Mouse (Mus musculus): ENCODE results near the gene AI854703. TPM values are rescaled to one million over a fixed set of nuclear protein-coding genes. Genes with fewer than 3 reads are reported as not detected.

The AI854703 gene
- 0.71 and 0.81 TPM in 2 replicates for polyA plus RNA-seq (2012; rRNA removed)

DNA sequence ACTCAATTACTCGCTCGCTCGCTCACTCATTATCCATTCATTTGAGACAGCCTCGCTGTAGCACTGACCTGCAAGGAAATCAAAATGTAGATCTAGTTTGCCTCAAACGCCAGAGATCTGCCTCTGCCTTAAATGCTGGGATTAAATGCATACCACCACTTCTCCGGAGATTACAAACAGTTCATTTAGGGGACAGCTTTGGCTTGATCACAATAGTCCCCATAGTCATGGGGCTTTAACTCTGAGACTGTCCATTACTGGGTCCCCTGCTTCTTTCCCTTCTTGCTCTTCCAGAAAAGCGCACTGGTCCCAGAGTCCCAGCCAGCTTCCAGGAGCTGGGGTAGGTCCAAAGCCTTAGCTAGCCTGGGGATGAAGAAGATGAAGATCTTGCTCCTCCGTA lies at the start of gene AI854703:
AI854703 (plus strand) TSS at position 301 of the 400 bp plus-strand sequence.
- DNase-seq (ENCODE audit: low read depth) = no peak

DNA sequence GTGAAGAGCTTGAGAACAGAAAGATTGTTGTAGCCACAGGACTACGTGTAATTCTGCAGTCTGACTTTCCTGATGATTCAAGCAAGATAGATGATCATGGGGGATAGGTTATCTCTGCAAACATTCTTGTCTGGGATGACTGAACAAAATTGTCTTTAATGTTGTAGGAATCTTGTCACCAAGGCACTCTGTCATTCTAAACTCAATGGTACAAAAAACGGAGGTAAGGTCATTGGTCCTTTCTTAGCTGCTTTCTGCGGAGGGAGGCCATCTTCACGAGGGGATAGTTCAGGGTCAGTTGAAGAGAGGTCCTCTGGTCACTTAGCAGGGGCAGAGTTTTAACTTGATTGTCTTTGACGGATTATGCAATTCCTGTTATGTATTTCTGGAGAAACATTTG lies 47.8 kb upstream of the AI854703 start:
- no peak for DNase-seq (ENCODE audit: low read depth)

DNA sequence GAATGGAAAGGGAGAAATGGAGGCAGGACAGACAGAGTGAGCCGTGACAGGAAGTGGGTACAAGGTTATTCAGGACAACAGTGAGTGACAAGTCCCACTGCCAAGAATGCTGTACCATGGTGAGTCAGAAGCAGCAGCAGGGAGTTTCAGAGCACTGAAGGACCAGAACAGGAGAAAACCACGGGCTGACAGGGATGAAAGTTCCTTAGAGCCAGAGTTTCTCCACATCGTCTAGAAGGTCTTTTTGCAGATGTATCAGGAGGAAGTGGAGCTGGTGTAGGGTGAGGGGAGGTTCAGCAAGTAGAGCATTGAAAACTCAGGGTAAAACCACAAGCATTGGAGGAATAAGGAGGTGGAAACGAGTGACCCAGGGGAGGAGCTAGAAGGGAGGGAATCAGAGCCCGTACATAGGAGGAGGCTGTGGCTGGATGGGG lies 47.3 kb upstream of the AI854703 start:
- DNase-seq (ENCODE audit: low read depth) = no peak

DNA sequence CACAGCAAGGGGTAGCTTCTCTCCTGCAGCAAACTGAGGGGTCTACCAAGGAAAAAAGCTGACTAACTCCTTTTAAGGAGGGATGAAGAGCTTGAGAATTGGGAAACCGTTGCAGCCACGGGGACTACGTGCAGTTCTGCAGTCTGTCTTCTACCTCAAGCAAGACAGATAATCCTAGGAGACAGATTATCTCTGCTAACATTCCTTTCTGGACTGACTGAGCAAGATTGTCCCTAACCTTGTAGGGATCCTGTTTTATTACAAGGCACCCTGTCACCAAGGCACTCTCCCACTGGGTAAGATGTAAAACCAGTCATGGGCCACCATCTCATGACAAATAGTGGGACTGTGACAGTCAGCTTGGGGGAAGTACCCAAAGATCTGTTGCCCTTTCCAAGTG lies 45.3 kb upstream of the AI854703 start:
- no peak for DNase-seq (ENCODE audit: low read depth)

DNA sequence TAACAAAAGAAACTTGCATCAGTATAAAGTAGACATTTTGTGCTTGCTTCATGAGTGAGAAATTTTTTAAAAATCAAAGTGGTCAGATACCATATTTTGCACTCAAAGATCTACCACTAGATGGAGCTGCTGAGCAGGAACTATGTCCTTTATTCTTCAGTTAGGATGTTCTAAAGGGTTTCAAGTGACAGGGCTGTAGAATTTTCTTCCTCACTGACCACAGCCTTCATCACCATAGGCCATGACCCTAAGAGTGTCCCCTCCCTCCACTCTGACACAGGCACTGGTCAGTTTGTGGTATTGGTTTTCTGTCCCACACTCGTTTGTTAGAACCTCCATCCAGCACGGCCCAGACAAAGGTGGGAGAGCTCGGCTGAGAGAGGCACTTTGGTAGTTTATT lies 44.5 kb upstream of the AI854703 start:
- no peak for DNase-seq (ENCODE audit: low read depth)

DNA sequence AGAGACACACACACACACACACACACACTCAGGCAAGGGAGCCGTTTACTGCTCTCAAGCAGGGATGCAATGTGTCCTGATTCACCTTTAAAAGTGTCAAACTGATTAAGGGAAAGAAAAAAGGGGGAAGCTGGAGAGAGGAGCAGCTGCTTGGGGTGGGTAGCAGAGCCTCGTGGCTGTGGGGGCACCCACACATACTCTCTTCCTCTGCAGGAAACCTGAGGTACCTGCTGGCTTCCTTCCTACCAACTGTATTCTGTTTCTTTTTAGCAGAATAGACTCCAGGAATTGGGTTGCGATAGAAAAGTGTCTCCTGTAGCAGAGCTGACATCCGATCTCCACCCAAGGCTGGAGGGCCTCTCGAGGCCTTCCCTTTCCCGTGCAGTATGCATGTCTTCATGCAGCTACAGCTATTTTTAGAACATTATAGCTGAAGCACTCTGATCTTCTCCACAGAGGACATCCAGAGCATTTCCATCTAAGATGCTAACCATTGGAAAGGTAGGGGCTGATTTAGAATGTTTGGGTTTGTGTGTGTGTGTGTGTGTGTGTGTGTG lies 37.3 kb upstream of the AI854703 start, which contains the start of gene Gm45021:
Gm45021 (plus strand) TSS at position 417 of the 557 bp plus-strand sequence.
- DNase-seq (ENCODE audit: low read depth) = no peak

DNA sequence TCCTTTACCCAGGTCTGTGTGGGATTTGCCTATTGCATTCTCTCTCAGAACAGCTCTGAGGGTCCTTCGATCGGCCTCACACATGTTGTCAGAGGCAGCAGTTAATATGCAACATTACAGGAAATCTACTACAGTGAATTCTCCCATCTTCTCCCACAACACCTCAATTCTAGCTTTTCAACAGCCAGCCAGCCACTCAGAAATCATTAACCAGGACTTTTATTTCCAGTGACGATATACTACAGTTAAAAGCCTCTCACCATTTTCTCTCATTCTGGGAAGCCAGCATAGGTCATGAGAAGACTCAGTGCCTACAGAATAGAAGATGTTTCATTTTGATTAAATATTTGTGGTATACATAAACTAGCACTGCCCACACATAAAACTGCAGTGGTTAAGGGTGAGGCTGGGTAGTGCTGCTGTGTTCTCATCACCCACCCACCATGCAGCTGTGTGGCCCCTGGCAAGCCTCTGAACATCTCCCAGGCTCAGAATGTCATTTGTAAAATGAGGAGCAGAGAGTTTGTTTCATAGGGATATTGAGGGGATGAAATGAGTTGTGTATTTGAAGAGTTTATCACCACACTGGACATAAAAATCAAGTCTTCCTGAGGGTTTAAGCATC lies 35.2 kb upstream of the AI854703 start:
- DNase-seq (ENCODE audit: low read depth) = no peak

DNA sequence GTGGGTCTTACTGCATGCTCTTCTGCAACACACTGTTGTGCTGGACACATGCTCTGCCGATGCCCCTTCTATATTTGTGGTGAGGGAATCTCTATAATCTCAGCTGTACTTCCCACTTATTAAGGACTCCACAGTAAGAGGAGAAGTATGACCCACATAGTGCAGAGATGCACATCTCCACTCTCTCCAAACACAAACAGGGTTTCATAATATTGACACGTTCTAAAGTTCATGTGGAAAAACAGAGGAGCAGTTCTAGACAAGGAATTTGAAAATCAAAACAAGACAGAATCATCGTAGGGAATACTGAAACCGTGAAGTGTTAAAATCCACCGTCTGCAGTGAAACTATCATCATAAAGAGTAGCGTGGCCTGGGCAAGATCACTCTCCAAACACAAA lies 34.7 kb upstream of the AI854703 start:
- DNase-seq (ENCODE audit: low read depth) = no peak

DNA sequence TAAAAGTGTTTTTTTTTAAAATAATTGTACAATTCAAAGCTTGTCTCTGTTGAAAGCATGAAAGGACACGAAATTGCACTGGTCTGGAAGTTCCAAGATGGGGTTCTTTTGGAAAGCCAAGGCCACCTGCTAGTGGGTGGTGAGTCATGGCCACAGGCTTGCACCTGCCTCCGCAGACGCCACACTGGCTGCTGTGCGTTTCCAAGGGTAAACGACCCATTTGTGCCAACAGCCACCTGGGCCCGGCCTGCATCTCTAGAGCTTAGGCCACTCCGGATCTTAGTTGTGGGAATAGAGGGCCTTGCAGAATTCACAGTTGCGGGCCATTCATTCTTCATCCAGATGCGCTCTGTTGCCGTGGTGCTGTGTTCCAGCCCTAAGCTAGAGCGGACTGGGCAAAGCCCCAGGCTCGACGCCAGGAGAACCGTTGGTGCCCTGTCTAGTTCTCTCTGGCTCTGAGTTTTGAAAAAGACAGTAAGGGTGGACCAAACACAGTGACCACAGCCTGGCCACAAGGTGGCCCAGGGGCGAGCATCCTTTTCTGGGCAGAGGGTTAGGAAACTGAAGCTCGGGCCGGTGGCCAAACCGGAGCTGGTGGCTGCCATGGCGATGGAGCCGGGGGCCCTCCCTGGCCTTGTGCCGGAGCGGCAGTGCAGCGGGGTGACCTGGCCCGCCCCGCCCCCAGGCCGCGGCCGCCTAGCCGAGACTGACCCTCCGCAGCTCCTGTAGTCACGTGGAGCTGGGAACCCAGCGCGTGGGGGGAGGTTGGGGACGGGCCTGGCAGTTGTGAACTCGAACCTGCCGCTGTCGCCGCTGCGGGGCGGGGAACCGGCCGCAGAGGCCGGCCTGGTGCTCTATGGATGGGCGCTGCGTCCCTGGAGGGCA lies 33.2 kb upstream of the AI854703 start, which contains the start of the genes Repin1 and Gm44965:
Repin1 (plus strand) TSS at position 726 of the 885 bp plus-strand sequence.
Gm44965 (plus strand) TSS at position 784 of the 885 bp plus-strand sequence.
- no peak for DNase-seq (ENCODE audit: low read depth)

DNA sequence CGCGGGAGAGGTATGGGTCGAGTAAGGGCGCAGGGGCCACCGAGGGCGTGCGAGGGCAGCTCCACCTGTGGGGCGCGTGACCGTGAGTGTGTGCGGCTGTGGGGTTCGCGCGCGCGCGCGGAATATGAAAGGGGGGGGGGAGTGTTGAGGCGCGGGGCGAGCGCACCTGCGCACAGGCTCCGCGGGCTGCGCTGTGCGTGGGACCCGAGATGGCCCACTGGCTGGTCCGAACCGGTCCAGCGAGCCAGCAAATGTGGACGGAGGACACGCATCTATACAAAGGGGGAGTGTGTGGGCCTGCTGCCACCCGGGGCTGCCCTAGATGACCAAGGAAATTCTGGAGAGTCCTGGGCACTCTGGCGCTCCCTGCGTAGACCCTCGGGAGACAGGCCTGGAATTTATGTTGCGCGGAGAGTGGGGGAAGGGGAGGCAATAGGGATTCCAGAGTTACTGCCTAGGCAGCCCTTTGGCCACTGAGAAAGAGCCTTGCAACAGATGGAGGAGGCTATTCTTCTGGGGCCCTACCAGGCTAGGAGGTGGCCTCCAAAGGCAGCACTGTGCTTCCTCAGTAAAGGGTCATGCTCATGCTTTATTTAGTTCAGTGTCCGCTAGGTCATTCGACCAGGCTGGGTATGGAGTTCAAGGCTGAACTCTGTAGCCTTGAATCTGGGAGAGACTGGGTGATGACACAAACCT lies 32.4 kb upstream of the AI854703 start:
- no peak for DNase-seq (ENCODE audit: low read depth)

DNA sequence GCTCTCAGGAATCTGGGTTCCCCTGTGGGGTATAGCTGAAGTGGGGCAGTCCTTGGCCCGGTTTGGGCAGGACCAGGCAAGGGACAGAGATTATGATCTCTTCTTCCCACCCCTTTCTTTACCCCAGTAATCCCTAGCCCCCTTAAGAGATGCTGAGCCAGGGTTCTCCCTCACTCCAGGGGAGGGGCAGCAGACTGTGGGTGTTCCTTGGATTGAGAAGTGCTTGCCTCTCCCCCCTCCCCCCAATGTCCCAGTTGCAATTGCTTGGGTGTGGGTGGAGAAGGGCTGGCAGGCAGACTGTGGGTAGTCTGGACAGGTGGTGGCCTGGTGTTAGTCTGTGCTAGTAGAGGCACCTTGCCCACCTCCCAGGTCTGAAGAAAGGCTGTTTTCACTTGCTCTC lies 31.3 kb upstream of the AI854703 start:
- DNase-seq (ENCODE audit: low read depth) = no peak

DNA sequence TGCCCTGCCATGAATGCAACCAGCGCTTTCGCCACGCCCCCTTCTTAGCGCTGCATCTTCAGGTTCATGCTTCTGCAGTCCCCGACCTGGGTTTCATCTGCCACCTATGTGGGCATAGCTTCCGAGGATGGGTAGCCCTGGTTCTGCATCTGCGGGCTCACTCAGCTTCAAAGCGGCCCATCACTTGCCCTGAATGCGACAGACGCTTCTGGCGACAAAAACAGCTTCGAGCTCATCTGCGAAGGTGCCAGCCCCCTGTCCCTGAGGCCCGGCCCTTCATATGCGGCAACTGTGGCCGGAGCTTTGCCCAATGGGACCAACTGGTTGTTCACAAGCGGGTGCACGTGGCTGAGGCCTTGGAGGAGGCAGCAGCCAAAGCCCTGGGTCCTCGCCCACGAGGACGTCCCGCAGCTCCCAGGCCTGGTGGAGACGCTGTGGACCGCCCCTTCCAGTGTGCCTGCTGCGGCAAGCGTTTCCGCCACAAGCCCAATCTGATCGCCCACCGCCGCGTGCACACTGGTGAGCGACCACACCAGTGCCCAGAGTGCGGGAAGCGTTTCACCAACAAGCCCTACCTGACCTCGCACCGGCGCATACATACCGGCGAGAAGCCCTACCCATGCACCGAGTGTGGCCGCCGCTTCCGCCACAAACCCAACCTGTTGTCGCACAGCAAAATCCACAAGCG lies 29.9 kb upstream of the AI854703 start:
- DNase-seq (ENCODE audit: low read depth) = no peak

DNA sequence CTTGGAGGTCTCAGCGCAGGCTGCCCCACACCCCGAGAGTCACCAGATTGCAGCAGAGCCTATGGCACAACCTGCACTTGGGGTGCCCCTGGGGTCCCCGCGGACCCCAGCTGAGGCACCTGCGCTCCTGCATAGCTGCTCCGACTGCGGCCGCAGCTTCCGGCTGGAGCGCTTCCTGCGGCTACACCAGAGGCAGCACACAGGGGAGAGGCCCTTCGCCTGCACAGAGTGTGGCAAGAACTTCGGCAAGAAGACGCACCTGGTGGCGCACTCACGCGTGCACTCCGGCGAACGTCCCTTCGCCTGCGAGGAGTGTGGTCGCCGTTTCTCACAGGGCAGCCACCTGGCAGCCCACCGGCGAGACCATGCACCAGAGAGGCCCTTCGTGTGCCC lies 29.3 kb upstream of the AI854703 start:
- no peak for DNase-seq (ENCODE audit: low read depth)

DNA sequence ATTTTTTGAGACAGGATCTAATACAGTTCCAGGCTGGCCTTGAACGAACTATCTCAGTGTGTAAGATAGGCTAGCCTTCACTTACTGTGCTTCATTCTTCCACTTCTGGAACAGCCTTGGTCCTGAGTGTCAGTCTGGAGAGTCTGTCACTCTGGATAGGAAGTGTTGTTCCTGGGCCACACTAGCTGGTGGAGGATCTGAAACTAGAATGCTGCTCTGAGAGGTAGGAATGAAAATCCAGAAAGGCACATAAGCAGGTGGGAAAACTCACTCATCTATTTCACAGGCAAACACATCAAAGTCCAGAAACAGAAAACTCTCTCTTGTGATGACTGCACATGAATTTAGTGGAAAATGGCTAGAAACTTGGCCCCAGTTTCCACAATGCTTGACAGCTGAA lies 26.0 kb upstream of the AI854703 start:
- DNase-seq (ENCODE audit: low read depth) = no peak

DNA sequence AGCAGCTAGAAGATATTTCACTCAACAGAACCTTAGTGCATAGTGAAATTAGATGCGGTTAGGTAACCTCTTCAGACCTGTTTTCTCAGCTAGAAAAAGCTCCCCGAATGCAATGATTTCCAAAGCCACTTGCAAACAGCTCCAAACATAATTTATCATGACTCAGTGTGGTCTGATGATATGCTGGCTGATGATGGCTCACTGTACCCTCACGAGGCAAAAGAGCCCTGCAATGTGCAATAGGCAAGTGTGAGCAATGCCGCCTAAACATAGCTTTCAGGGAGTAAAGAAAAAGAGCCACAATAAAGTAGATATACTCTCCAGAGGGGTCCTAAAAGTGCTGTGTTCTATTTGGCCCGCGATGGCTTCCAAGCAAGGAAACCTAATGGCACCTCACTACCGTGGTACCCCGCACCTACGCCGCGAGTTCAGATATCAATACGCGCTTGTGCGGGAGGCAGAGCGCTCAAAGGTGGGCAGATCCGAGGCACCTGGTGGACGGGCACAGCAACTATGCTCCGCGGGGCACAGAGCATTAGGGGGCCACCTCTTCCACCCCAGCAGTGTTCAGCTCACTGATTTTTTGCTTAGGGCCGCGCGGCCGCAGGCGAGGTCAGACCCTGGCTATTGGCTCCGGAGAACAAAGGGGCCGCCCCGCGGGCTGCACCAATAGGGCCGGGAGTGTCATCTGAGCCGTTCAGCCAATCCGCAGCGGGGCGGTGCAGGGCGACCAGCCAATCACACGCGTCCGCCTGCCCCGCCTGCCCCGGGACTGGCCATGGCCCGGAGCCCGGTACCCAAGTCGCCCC lies 25.1 kb upstream of the AI854703 start, which contains the start of gene Zfp775:
Zfp775 (plus strand) TSS at position 793 of the 809 bp plus-strand sequence.
- DNase-seq (ENCODE audit: low read depth) = no peak

DNA sequence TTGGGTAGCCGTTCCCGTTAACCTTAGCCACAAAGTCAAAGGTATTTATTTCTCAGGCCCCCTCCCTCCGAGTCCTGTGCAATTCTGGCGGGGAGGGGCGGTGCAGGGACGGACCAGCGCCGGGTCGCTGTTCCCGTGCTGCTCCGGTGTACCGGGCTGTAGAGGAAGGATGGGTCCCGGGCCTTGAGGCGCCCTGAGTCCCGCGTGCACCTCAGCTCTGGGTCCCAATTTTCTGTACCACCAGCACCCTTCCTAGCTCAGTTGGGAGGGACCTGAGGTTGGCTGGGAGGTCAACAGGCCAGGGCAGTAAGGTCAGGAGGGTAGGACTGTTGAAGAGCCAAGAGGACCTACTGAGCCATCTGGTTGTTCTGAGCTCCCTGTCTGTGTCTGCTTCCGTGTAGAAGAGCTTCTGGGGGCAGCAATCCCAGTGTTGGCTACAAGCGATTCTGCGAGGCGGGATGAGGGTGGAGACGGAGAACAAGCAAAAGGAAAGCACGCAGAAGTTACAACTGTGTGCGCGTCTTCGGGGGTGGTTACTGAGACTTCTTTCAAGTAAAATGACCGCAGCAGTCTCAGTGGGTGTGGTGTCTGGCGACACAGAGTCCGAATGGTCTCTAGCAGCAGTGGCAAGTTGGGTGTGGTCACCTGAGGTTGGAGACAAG lies 24.4 kb upstream of the AI854703 start:
- DNase-seq (ENCODE audit: low read depth) = no peak

DNA sequence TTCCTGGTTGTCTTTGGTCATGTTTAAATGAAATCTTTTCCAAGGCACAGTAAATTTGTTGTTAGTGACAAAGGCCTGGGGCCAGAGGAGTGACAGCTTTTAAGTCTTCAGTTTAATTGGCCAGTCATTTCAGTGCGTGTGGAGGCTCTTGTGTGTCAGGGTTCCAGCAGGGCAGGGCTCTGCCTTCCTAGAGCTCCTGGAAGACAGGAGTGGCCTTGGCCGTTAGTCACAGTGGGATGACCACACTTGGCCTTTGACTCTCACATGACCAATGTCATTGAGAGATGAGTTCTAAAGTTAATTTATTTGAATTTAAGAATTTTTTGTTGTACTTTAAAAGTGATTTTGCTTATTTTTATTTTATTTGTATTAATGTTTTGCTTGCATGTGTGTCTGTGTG lies 18.4 kb upstream of the AI854703 start:
- DNase-seq (ENCODE audit: low read depth) = no peak

DNA sequence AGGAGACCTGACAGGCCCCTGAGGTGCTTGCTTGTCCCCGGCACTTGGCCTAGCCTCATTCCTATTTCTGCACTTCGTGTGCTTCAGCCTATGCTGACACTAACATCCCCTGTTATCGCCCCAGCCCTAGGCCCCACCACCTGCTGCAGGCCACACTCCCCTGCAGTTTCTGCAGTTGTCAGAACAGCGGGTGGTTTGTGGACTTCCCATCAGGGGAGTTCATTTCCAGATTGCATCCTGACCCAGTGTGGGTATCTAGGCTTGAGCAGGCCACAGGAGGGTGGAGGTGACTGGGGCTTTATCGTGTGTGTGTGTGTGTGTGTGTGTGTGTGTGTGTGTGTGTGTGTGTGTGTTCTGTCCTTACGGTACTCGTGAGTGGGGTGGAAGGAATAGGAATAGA lies 17.1 kb upstream of the AI854703 start:
- DNase-seq (ENCODE audit: low read depth) = no peak

DNA sequence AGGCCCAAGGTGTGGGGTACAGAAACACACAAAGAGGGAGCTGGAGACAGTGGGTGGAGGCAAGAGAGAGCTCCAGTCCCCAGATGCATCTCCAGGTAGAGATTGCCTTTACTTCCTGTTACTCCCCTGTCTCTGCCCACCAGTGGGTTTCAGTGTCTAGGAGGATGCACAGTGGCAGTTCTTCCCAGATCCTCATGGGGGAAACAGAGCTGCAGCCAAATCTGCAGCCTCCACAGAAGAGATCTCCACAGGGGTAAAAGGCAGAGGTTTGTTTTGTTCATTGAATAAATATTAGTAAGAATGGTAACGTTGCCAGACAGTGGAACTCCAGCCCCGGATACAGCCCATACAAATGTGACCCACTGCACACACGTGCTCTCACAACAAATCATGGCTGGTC lies 15.9 kb upstream of the AI854703 start:
- no peak for DNase-seq (ENCODE audit: low read depth)

DNA sequence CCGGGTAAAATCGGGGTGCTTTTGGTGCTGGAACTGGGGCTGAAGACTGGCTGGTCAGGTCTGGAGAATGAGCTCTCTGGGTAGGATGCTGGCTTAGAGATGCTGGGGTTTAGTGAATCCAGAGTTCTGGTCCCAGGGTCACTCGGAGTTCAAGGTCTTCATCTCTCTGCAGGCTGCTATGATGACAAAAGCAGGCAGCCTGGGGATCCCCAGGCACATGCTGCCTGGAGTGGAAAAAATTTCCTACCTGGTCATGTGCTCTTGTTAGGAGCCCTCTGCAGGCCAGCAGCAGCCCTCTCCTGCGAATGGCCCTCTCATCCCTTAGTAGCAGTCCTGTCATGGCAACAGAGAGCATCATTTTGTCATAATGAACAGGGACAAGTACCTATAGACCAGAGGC lies 13.1 kb upstream of the AI854703 start:
- no peak for DNase-seq (ENCODE audit: low read depth)

Measured in gonadal fat pad, adult 2 months (tissue).